Mouse (Mus musculus) thymus, adult 2 months (tissue): ENCODE data around the gene Tbcc. TPM values are rescaled to one million over a fixed set of nuclear protein-coding genes. Genes with fewer than 3 reads are reported as not detected.
A peak's percentile ranks its signal among the peaks of the same experiment; 100 is the strongest.

Source experiments
- DNase-seq: peaks from one replicate; pipeline ENCODE4 v3.0.0; 2021
- H3K27ac ChIP-seq: fragments of 200-500 bp; 2 replicates; pipeline ENCODE4 v1.5.1; 2012; ENCODE audit warnings: low read length, control low read depth; ENCODE audit not compliant: control insufficient read depth, insufficient read depth
- H3K27me3 ChIP-seq: fragments of 200-500 bp; 2 replicates; pipeline ENCODE4 v1.6.1; 2012; ENCODE audit warnings: mild to moderate bottlenecking, low read length, moderate library complexity, mixed read lengths; ENCODE audit not compliant: control insufficient read depth, insufficient read depth
- H3K36me3 ChIP-seq: fragments of 200-500 bp; 2 replicates; pipeline ENCODE4 v1.6.1; 2012; ENCODE audit warnings: mild to moderate bottlenecking, low read length, moderate library complexity; ENCODE audit not compliant: control insufficient read depth, insufficient read depth
- H3K4me1 ChIP-seq: fragments of 200-500 bp; replicated peaks from 2 replicates; pipeline ENCODE4 v1.6.1; 2012; ENCODE audit warnings: low read length; ENCODE audit not compliant: control insufficient read depth, insufficient read depth
- H3K4me3 ChIP-seq: fragments of 200-500 bp; 2 replicates; pipeline ENCODE4 v1.5.1; 2012; ENCODE audit warnings: mild to moderate bottlenecking, low read length, control low read depth, moderate library complexity; ENCODE audit not compliant: control insufficient read depth, insufficient read depth
- CTCF ChIP-seq: fragments of 200-500 bp; IDR thresholded peaks from 2 replicates; pipeline ENCODE4 v1.5.1; 2012; ENCODE audit warnings: mild to moderate bottlenecking, control low read depth, low read length, moderate library complexity, borderline replicate concordance; ENCODE audit not compliant: control insufficient read depth, poor library complexity, insufficient read depth; ENCODE audit errors: extremely low read depth
- POLR2A ChIP-seq: fragments of 200-500 bp; IDR thresholded peaks from 2 replicates; pipeline ENCODE4 v1.6.1; 2012; ENCODE audit warnings: mild to moderate bottlenecking, low read length, control low read depth, moderate library complexity; ENCODE audit not compliant: control insufficient read depth, poor library complexity, insufficient read depth; ENCODE audit errors: extremely low read depth
- WGBS: fragments of 180-500 bp; shearing (Covaris S2); methylation state at CpG from one replicate; pipeline ENCODE4 v1.1.7; 2018; 5-methylcytosine and 5-hydroxymethylcytosine counted together
- polyA plus RNA-seq: library from polyadenylated mRNA; depleted of rRNA; stranded (reverse); fragments of >200 nt; gene quantifications from 2 replicates; pipeline ENCODE4 v1.2.3, GENCODE M21; 2012

Tbcc gene
- polyA plus RNA-seq, 1 experiment, result 28.5 TPM

GRCm38 (mm10) chr17:46884766-46885165 is 5.7 kb upstream of the Tbcc start:
- Histone ChIP-seq H3K27me3 (no peaks in the 10 kb centered on the region), H3K27ac (no peak overlapping the region), H3K4me1 (peaks cover 6% of the 10 kb centered on the region), H3K36me3 (no peaks in the 10 kb centered on the region), H3K4me3 (no peak overlapping the region)
- TF ChIP-seq POLR2A (no peak), CTCF (no peak)
- 91% methylated on average over 6 of the region's 6 CpGs for whole genome bisulfite sequencing
- DNase-seq, result no peak

DNA sequence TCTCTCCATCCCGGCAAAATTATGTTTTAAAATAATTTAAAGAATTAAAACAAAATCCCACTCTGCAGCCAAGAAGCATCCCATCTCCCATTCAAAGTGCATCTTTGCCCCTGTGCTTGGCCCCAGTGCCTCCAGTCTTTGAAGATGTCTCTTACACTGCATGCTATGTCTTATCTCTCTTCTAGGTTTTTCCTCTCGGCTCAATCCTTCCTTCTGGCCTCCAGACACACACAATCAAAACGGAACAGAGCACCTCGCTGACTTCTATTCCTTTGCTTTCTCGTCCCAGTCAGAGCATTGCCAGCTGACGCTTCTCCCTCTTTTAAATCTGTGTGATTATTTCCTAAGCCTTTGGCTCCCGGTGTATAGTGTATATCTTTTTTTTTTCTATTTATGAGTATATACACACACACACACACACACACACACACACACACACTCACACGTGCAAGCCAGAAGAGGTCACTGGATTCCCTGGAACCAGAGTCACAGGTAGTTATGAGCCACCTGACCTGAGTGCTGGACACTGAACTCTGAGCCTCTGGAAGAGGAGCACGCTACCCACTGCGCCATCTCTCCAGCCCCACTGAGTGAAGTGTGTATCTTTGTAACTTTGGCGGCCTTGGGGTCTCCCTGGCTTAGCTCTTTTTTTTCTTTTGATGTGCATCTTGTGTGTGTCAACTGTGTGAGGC is 5.1 kb upstream of the Tbcc start:
- no peak overlapping the region for H3K27ac ChIP-seq
- H3K36me3 ChIP-seq, result no peaks in the 10 kb centered on the region
- H3K4me3 ChIP-seq, result no peak overlapping the region
- no peak for DNase-seq
- TF ChIP-seq POLR2A, result no peak
- TF ChIP-seq CTCF, result no peak
- WGBS, result 95% methylated on average over 11 of the region's 11 CpGs
- H3K4me1 ChIP-seq, result peaks cover 6% of the 10 kb centered on the region
- no peaks in the 10 kb centered on the region for H3K27me3 ChIP-seq

- no peak overlapping the region for H3K27ac ChIP-seq
- H3K4me3 ChIP-seq, result no peak overlapping the region
- 90% methylated on average over 17 of the region's 17 CpGs for WGBS
- H3K4me1 ChIP-seq, result peaks cover 6% of the 10 kb centered on the region
- H3K27me3 ChIP-seq, result no peaks in the 10 kb centered on the region
- TF ChIP-seq CTCF (no peak), POLR2A (no peak)
- DNase-seq, result no peak
- no peaks in the 10 kb centered on the region for H3K36me3 ChIP-seq
These were observed 4.4 kb upstream of the Tbcc start for GRCm38 (mm10) chr17:46885910-46886643.

DNA sequence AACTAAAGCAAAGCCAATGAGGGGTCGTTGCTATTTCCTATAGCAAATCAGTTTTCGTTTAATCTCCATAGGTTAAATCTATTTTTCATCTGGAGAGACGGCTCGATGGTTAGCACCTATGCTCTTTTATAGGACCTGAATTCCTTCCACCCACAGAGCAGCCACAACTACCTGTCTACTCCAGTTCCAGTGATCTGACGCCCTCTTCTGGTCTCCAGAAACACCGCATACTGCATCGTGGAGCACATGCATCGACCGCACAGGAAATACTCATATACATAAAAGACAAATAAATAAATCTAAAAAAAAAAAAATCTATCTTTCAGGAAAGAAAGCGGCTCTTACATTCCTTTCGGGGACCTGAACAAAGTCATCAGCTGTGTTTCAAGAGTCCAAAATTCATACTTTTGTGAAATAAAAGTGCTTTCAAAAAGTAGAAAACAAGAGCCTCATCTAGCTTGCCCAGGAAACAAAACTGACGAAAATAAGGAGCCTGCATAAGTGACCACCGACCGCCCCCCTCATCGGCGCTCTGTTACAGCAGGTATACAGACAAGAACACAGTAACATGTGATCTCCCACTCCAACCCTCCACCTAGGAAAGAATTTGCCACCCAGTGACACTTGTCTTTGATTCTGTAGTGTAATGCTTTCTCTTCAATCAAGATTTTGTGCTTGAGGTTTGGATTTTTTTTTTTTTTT is 1.8 kb upstream of the Tbcc start:
- H3K27ac ChIP-seq, result no peak overlapping the region
- H3K27me3 ChIP-seq, result no peaks in the 10 kb centered on the region
- no peak overlapping the region for H3K4me3 ChIP-seq
- peak; percentile 51 for DNase-seq
- H3K36me3 ChIP-seq, result no peaks in the 10 kb centered on the region
- H3K4me1 ChIP-seq, result peaks cover 19% of the 10 kb centered on the region
- 50% methylated on average over 16 of the region's 16 CpGs for WGBS
- no peak for TF ChIP-seq POLR2A
- no peak for TF ChIP-seq CTCF

GRCm38 (mm10) chr17:46889450-46890084 is 917 bp upstream of the Tbcc start:
- no peak for TF ChIP-seq CTCF
- TF ChIP-seq POLR2A, result no peak
- Histone ChIP-seq H3K4me1 (peaks cover 19% of the 10 kb centered on the region), H3K4me3 (peak overlapping the region; percentile 62), H3K27ac (peak overlapping the region; percentile 85), H3K36me3 (no peaks in the 10 kb centered on the region), H3K27me3 (no peaks in the 10 kb centered on the region)
- DNase-seq, result peak; percentile 63
- WGBS, result under 1% methylated on average over 44 of the region's 44 CpGs

DNA sequence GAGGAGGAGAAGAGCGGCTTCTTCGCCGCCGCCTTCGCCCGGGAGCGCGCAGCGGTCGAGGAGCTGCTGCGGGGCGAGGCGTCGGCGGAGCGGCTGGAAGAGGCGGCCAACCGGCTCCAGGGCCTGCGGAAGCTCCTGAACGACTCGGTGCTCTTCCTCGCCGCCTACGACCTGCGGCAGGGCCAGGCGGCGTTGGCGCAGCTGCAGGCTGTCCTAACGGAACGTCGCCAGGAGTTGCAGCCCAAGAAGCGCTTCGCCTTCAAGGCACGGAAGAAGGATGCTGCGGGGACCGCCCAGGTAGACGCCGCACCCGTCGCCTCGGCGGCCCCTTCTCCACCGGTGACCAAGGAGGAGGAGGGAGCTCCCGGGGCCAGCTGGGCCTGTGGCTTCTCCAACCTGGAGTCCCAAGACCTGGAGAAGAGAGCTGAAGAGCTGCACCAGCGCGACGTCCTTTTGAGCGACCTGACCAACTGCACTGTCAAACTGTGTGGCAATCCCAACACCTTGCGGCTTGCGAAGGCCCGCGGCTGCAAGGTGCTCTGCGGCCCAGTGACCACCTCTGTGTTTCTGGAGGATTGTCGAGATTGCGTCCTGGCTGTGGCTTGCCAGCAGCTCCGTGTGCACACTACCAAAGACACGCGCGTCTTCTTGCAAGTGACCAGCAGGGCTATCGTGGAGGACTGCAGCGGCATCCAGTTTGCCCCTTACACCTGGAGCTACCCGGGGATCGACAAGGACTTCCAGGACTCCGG is 535 bp downstream of the Tbcc start:
- no peaks in the 10 kb centered on the region for H3K27me3 ChIP-seq
- H3K27ac ChIP-seq, result peak overlapping the region; percentile 62
- WGBS, result 4% methylated on average over 64 of the region's 64 CpGs
- TF ChIP-seq POLR2A, result no peak
- no peak for TF ChIP-seq CTCF
- DNase-seq, result peak; percentile 54
- no peaks in the 10 kb centered on the region for H3K36me3 ChIP-seq
- H3K4me1 ChIP-seq, result peaks cover 19% of the 10 kb centered on the region
- H3K4me3 ChIP-seq, result peak overlapping the region; percentile 82
